In genomic region chr16:11418183-11418588, GRCm38 (mm10) we compare ENCODE assay signal across 9 mouse cellular contexts.
A peak's percentile ranks its signal among the peaks of the same experiment; 100 is the strongest.
DNase-seq lines count a peak whose midpoint lies in the region; ATAC-seq and TF ChIP-seq lines count a peak whose summit lies in the region.
"Had no signal": no experiment of that assay in that cellular context is flagged by ENCODE, and none has a peak within 500 bp of the region (broad histone marks: within the 10 kb centered on the region; RNA-seq: fewer than 3 reads in every experiment).

No protein-coding gene starts in this region.

- intact Hi-C loops in heart, postnatal 25 days (cut with DNase I) = loop anchor here (2.0 to 10.0 kb wide), 7 partner anchors 96 to 543 kb away; partner anchors contain the start of genes Gspt1, Rsl1d1, Snx29 and Zc3h7a

- H3K27ac ChIP-seq in layer of hippocampus, adult 2 months = peak overlapping the region; percentile 54; the same call in 1 of the 2 replicates

- no peak overlapping the region for H3K4me3 ChIP-seq in layer of hippocampus, adult 2 months
- H3K4me3 ChIP-seq: megakaryocyte, embryonic 14.5 days had no signal

- ATAC-seq in activated CD4-positive, CD25-positive, alpha-beta regulatory T cell, adult 4 months = peak; percentile 69

- TF ChIP-seq CTCF in layer of hippocampus, adult 2 months (conservative IDR thresholded peaks at IDR 0.05) = peak; percentile 96

- DNase-seq in heart, adult 18-20 months = peak; percentile 63 to 75
- no peak for DNase-seq in heart, adult 11 months
- DNase-seq in embryo, embryonic 10 days (ENCODE audit: low spot score) = peak; percentile 87
- DNase-seq in heart, postnatal 25 days (ENCODE audit: low spot score) = peak; percentile 10
- DNase-seq in layer of hippocampus, adult 2 months (ENCODE audit: low spot score in 2 of 2) = peak; percentile 41 to 58
- peak; percentile 41 to 61 for DNase-seq in lung, postnatal 4 days
- peak; percentile 64 for DNase-seq in skeletal muscle tissue, adult 2 months (ENCODE audit: low read depth, low spot score)
